Mouse (Mus musculus) lung, adult 2 months (tissue): ENCODE results near the gene Wfdc17.

ENCODE experiments used
- CTCF ChIP-seq: fragments of 200-500 bp; IDR thresholded peaks from 2 replicates; pipeline ENCODE4 v1.5.1; 2011; ENCODE audit warnings: mild to moderate bottlenecking, low read length, control low read depth; ENCODE audit not compliant: insufficient read depth
- POLR2A ChIP-seq: fragments of 200-500 bp; IDR thresholded peaks from 2 replicates; pipeline ENCODE4 v1.6.1; 2011; ENCODE audit warnings: low read depth, mild to moderate bottlenecking, control low read depth, low read length, borderline replicate concordance; ENCODE audit errors: extremely low read depth

DNA sequence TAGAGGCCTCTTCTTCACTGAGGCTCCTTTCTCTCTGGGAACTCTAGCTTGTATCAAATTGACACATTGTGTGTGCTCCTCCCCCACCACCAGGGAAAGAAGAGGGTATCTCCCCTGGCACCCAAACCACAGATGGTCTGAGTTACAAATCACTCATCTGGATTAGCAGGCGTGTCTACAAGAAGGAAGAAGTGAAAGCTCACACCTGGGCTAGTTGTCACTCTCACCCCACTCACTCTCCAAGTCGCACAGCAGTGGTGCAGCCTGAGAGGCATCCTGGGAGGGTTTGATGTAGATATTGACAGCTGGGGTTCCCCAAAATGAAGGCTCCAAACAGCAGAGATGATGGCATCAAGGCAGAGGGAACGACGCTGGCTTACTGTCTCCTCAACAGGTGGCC, 42.4 kb downstream of the Wfdc17 start:
- TF ChIP-seq POLR2A (no peak), CTCF (no peak)
